Comparison of ENCODE assay signal across 8 mouse cellular contexts in genomic region chr11:6695176-6695575, GRCm38 (mm10). TPM values are rescaled to one million over a fixed set of nuclear protein-coding genes. Genes with fewer than 3 reads are reported as not detected.
A peak's percentile ranks its signal among the peaks of the same experiment; 100 is the strongest.
DNase-seq lines count a peak whose midpoint lies in the region; TF ChIP-seq lines count a peak whose summit lies in the region.

No protein-coding gene starts in this region.

- no peaks in the 10 kb centered on the region for H3K79me2 ChIP-seq in CH12.LX (replicated peaks; ENCODE audit: control insufficient read depth, extremely low read depth, insufficient read depth, poor library complexity, severe bottlenecking)

- no peak; the same call in 1 of the 2 replicates for TF ChIP-seq EP300 in CH12.LX (IDR thresholded peaks at IDR 0.05; ENCODE audit: low read length)

- no peaks in the 10 kb centered on the region for H3K9me3 ChIP-seq in CH12.LX (replicated peaks; ENCODE audit: low read length)

- in situ Hi-C loops in CH12.LX (cut with MboI; ENCODE audit: low pct_ligation_motif_present, low pct_unique_long_range_greater_than_20kb, low sequenced_read_pairs): no loop called here

- TF ChIP-seq CTCF in CH12.LX (conservative IDR thresholded peaks at IDR 0.05 in 1 of 2, IDR thresholded peaks at IDR 0.05 in 1 of 2; ENCODE audit: low read depth in 2 of 2, low read length in 2 of 2): no peak

- peaks cover 4 to 8% of the 10 kb centered on the region in 2 experiments for H3K4me1 ChIP-seq in CH12.LX (ENCODE audit: control insufficient read depth in 1 of 2, insufficient read depth in 2 of 2)

- intact Hi-C loops in heart, postnatal 36 days (cut with DNase I): loop anchor here (5.0 kb wide), 1 partner anchor 38 kb away; the partner anchor contains the start of gene Ramp3

- H3K27ac ChIP-seq in CH12.LX (ENCODE audit: insufficient read depth, low read depth): no peak overlapping the region

- H3K4me3 ChIP-seq in CH12.LX (replicated peaks in 1 of 3; ENCODE audit: low read depth in 2 of 3, low read length in 2 of 3, poor library complexity in 1 of 3): peak overlapping the region in 2 of 3 experiments; percentile 5 to 16

- TF ChIP-seq POLR2A in CH12.LX (IDR thresholded peaks at IDR 0.05; ENCODE audit: low read depth, low read length): no peak

- dilution Hi-C loops in CH12.LX (cut with MboI; ENCODE audit: extremely low pct_ligation_motif_present, extremely low pct_unique_long_range_greater_than_20kb, low sequenced_read_pairs): no loop called here

- peak overlapping the region; percentile 72 for H3K4me2 ChIP-seq in CH12.LX (ENCODE audit: insufficient read depth, low read depth, poor library complexity, severe bottlenecking)

- H3K9ac ChIP-seq in CH12.LX (ENCODE audit: insufficient read depth, low read depth): no peak overlapping the region

- H3K36me3 ChIP-seq in CH12.LX (replicated peaks in 1 of 2; ENCODE audit: control insufficient read depth in 1 of 2, insufficient read depth in 1 of 2, low read length in 1 of 2): no peaks in the 10 kb centered on the region

- TF ChIP-seq RAD21 in CH12.LX (IDR thresholded peaks at IDR 0.05; ENCODE audit: low read depth, low read length): no peak

- peaks cover 70% of the 10 kb centered on the region for H3K27me3 ChIP-seq in CH12.LX (replicated peaks)

- DNase-seq in CH12.LX (ENCODE audit: extremely low read depth): peak; percentile 21
- DNase-seq in adrenal gland, adult 2 months: peak; percentile 87
- DNase-seq in heart, postnatal 36 days: peak; percentile 49 to 57
- peak; percentile 61 for DNase-seq in lung, postnatal 10 days
- DNase-seq in thymus, postnatal 36 days: peak; percentile 47 to 48
- DNase-seq in cerebellum, postnatal 4 days (ENCODE audit: low spot score in 2 of 2): no peak
- DNase-seq in cerebellum, postnatal 36 days: no peak
- DNase-seq in urinary bladder, adult 2 months (ENCODE audit: low spot score): no peak

TF ChIP-seq in CH12.LX, 34 proteins besides CTCF, POLR2A, EP300 and RAD21:
- TF ChIP-seq ETS1 (conservative IDR thresholded peaks at IDR 0.05; ENCODE audit: low read depth, low read length): peak; percentile 32; the same call in 1 of the 2 replicates
- TF ChIP-seq PAX5 (IDR thresholded peaks at IDR 0.05; ENCODE audit: low read length): no peak
- TF ChIP-seq POLR2AphosphoS2 (IDR thresholded peaks at IDR 0.05; ENCODE audit: low read depth, low read length): no peak
- no peak for TF ChIP-seq GABPA (IDR thresholded peaks at IDR 0.05; ENCODE audit: insufficient replicate concordance, low read depth, low read length)
- no peak for TF ChIP-seq TBP (conservative IDR thresholded peaks at IDR 0.05; ENCODE audit: low read depth, low read length)
- TF ChIP-seq CHD2 (IDR thresholded peaks at IDR 0.05; ENCODE audit: low read length): no peak
- no peak; the same call in 1 of the 2 replicates for TF ChIP-seq BHLHE40 (IDR thresholded peaks at IDR 0.05; ENCODE audit: low read depth, low read length)
- TF ChIP-seq MAX (IDR thresholded peaks at IDR 0.05; ENCODE audit: low read length): no peak
- TF ChIP-seq UBTF (IDR thresholded peaks at IDR 0.05; ENCODE audit: low read depth, low read length): no peak
- TF ChIP-seq ZKSCAN1 (IDR thresholded peaks at IDR 0.05; ENCODE audit: borderline replicate concordance, low read depth, low read length): no peak
- no peak for TF ChIP-seq MYC (IDR thresholded peaks at IDR 0.05; ENCODE audit: low read depth, low read length)
- peak; percentile 80 for TF ChIP-seq ZNF384 (IDR thresholded peaks at IDR 0.05; ENCODE audit: low read depth, low read length)
- TF ChIP-seq USF1 (IDR thresholded peaks at IDR 0.05; ENCODE audit: low read depth, low read length): no peak
- TF ChIP-seq MAFK (IDR thresholded peaks at IDR 0.05; ENCODE audit: insufficient replicate concordance, low read length): 0 out of 2 replicates have a peak, but pooled peaks have one; percentile 10
- TF ChIP-seq MEF2A (IDR thresholded peaks at IDR 0.05; ENCODE audit: borderline replicate concordance, low read depth, low read length): no peak
- TF ChIP-seq NELFE (IDR thresholded peaks at IDR 0.05; ENCODE audit: low read depth, low read length): no peak
TF ChIP-seq in CH12.LX: peak in this region for 3.

RNA-seq across cellular contexts. Expression of gene Ramp3, which starts 36.9 kb away (rescaled TPM):
- total RNA-seq in CH12.LX (2012; rRNA removed) (0.21 TPM in 1 of 2 replicates, not detected in the other), CH12.LX (2014; rRNA removed) (not detected in 2 replicates)
- polyA plus RNA-seq in CH12.LX (2012; ENCODE audit: insufficient read length, low read depth): not detected in 2 replicates
- 10 to 100 TPM; 15.9 to 21.7 TPM for total RNA-seq in adrenal gland, adult 2 months (2021)
- 25.3 and 30.7 TPM in 2 replicates for polyA plus RNA-seq in adrenal gland, adult 2 months (2012; rRNA removed)
- 1 to 10 TPM; 5.8 to 8.0 TPM for total RNA-seq in heart, postnatal 36 days (2021)
- polyA plus RNA-seq in urinary bladder, adult 2 months (2012; rRNA removed): 2.3 and 2.5 TPM in 2 replicates

RNA-seq across cellular contexts. Expression of gene Wap, which starts 56.7 kb away (rescaled TPM):
- total RNA-seq in CH12.LX (2012; rRNA removed) (not detected in 2 replicates), CH12.LX (2014; rRNA removed) (not detected in 2 replicates)
- not detected in 2 replicates for polyA plus RNA-seq in CH12.LX (2012; ENCODE audit: insufficient read length, low read depth)
- not detected for total RNA-seq in adrenal gland, adult 2 months (2021)
- polyA plus RNA-seq in adrenal gland, adult 2 months (2012; rRNA removed): not detected in 2 replicates
- total RNA-seq in heart, postnatal 36 days (2021): not detected
- polyA plus RNA-seq in urinary bladder, adult 2 months (2012; rRNA removed): not detected in 2 replicates

Comparison
In these comparisons a context has a peak if more than half of its experiments do, and no peak if none do; other contexts are left out.
1. DNase-seq: peak in CH12.LX (single experiment), adrenal gland, adult 2 months (single experiment), heart, postnatal 36 days (2 of 2), lung, postnatal 10 days (single experiment) and thymus, postnatal 36 days (2 of 2); none in cerebellum, postnatal 4 days (0 of 2), cerebellum, postnatal 36 days (0 of 2) and urinary bladder, adult 2 months (single experiment).
2. RNA of gene Ramp3, which starts 36.9 kb away (total RNA-seq): 15.9 to 21.7 TPM in adrenal gland, adult 2 months and 5.8 to 8.0 TPM in heart, postnatal 36 days; 0.21 TPM in CH12.LX; every median in the first group is over 4 times any median in the second.